Mouse (Mus musculus) embryonic facial prominence, embryonic 10.5 days (tissue): Measurements from ENCODE around the gene Olfr381. TPM values are rescaled to one million over a fixed set of nuclear protein-coding genes. Genes with fewer than 3 reads are reported as not detected.
"Not testable (repeated sequence)": the region's sequence is repeated elsewhere in the genome, so short reads cannot be mapped to it uniquely, and the experiment has no call there.

Source experiments
- DNase-seq: peaks from one replicate; pipeline ENCODE4 v3.0.0-alpha.2; 2017; ENCODE audit warnings: low spot score
- H3K27ac ChIP-seq: fragments of 300-500 bp; sonication (generic); replicated peaks from 2 replicates; pipeline ENCODE4 v1.5.1; 2016; ENCODE audit warnings: mild to moderate bottlenecking
- H3K27me3 ChIP-seq: fragments of 300-500 bp; sonication (generic); replicated peaks from 2 replicates; pipeline ENCODE4 v1.6.1; 2016; ENCODE audit warnings: low read depth, mild to moderate bottlenecking; ENCODE audit not compliant: poor library complexity, severe bottlenecking
- H3K36me3 ChIP-seq: fragments of 300-500 bp; sonication (generic); replicated peaks from 2 replicates; pipeline ENCODE4 v1.6.1; 2016; ENCODE audit warnings: mild to moderate bottlenecking, moderate library complexity
- H3K4me1 ChIP-seq: fragments of 300-500 bp; sonication (generic); 2 replicates; pipeline ENCODE4 v1.6.1; 2016
- H3K4me3 ChIP-seq: fragments of 300-500 bp; sonication (generic); 2 replicates; pipeline ENCODE4 v1.5.1; 2016; ENCODE audit warnings: mild to moderate bottlenecking, moderate library complexity
- H3K9me3 ChIP-seq: fragments of 300-500 bp; sonication (generic); 2 replicates; pipeline ENCODE4 v1.6.1; 2016; ENCODE audit warnings: mild to moderate bottlenecking
- WGBS: fragments of 180-500 bp; shearing (Covaris S2); methylation state at CpG from one replicate; pipeline ENCODE4 v1.1.7; 2016; 5-methylcytosine and 5-hydroxymethylcytosine counted together
- polyA plus RNA-seq: library from polyadenylated mRNA; unstranded; fragments of >200 nt; fragmentation: Nextera tagmentation; extraction: Ambion mirVana; gene quantifications from 2 replicates; pipeline ENCODE4 v1.2.1, GENCODE M21; 2016

Gene Olfr381
- polyA plus RNA-seq = not detected in 2 replicates

- Histone ChIP-seq H3K27me3 (no peaks in the 10 kb centered on the region), H3K36me3 (no peaks in the 10 kb centered on the region), H3K4me1 (no peaks in the 10 kb centered on the region), H3K4me3 (no peak within 1 kb of the TSS), H3K9me3 (0 out of 2 replicates have a peak, but pooled peaks cover 2% of the 10 kb centered on the region), H3K27ac (no peak within 1 kb of the TSS)
- no peak for DNase-seq
Measured at GRCm38 (mm10) chr11:73491503-73491902, at the start of gene Olfr381. Olfr381 (minus strand) TSS chr11:73491603.

GRCm38 (mm10) chr11:73528971-73529370 lies 37.6 kb upstream of the Olfr381 start:
- not testable (repeated sequence) for H3K36me3 ChIP-seq, H3K27ac ChIP-seq, H3K4me3 ChIP-seq, H3K4me1 ChIP-seq, H3K27me3 ChIP-seq, DNase-seq
- H3K9me3 ChIP-seq = peaks cover 28% of the 10 kb centered on the region; the same call in 1 of the 2 replicates
- 87% methylated on average over 1 of the region's 1 CpGs for WGBS

GRCm38 (mm10) chr11:73517097-73517496 lies 25.7 kb upstream of the Olfr381 start, which contains the start of gene Olfr382:
Olfr382 (minus strand) TSS chr11:73517197.
- Histone ChIP-seq H3K4me3 (no peak within 1 kb of the TSS), H3K27me3 (no peaks in the 10 kb centered on the region), H3K9me3 (peaks cover 30% of the 10 kb centered on the region; the same call in 1 of the 2 replicates), H3K36me3 (no peaks in the 10 kb centered on the region), H3K27ac (no peak within 1 kb of the TSS), H3K4me1 (no peaks in the 10 kb centered on the region)
- DNase-seq = no peak

GRCm38 (mm10) chr11:73457408-73457807 lies 34.0 kb downstream of the Olfr381 start, which contains the start of gene Olfr380:
Olfr380 (minus strand) TSS chr11:73457508.
- 87% methylated on average over 1 of the region's 1 CpGs for WGBS

More at GRCm38 (mm10) chr11:73457408-73457807, 34.0 kb downstream of the Olfr381 start, which contains the start of gene Olfr380:
- Histone ChIP-seq H3K36me3 (no peaks in the 10 kb centered on the region), H3K27ac (no peak within 1 kb of the TSS), H3K4me3 (no peak within 1 kb of the TSS), H3K27me3 (no peaks in the 10 kb centered on the region), H3K9me3 (peaks cover 13% of the 10 kb centered on the region; the same call in 1 of the 2 replicates), H3K4me1 (no peaks in the 10 kb centered on the region)
- no peak for DNase-seq

Other genes starting within 250 kb of the Olfr381 start
- gene Trpv3, start 224.2 kb downstream of the Olfr381 start, polyA plus RNA-seq = 0.04 TPM in 1 of 2 replicates, not detected in the other
- 0.10 and 0.39 TPM in 2 replicates for gene Aspa, start 162.0 kb downstream of the Olfr381 start, polyA plus RNA-seq
- gene Gm49340, start 161.9 kb downstream of the Olfr381 start, polyA plus RNA-seq = not detected in 2 replicates
- not detected in 2 replicates for gene Spata22, start 161.9 kb downstream of the Olfr381 start, polyA plus RNA-seq
- not detected in 2 replicates for gene Olfr20, start 140.8 kb downstream of the Olfr381 start, polyA plus RNA-seq
- not detected in 2 replicates for gene Olfr376, start 120.4 kb downstream of the Olfr381 start, polyA plus RNA-seq
- not detected in 2 replicates for gene Olfr1, start 92.0 kb downstream of the Olfr381 start, polyA plus RNA-seq
- gene Olfr378, start 63.1 kb downstream of the Olfr381 start, polyA plus RNA-seq = not detected in 2 replicates
- not detected in 2 replicates for gene Olfr380, start 34.1 kb downstream of the Olfr381 start, polyA plus RNA-seq
- not detected in 2 replicates for gene Olfr382, start 25.6 kb upstream of the Olfr381 start, polyA plus RNA-seq
- not detected in 2 replicates for gene Olfr385, start 101.4 kb upstream of the Olfr381 start, polyA plus RNA-seq
- not detected in 2 replicates for gene Olfr384, start 107.0 kb upstream of the Olfr381 start, polyA plus RNA-seq
- not detected in 2 replicates for gene Zfp735, start 197.2 kb upstream of the Olfr381 start, polyA plus RNA-seq